Mouse (Mus musculus): ENCODE measurements at regions not wholly inside any gene's neighbourhood (a gene's known extent, or its start where the extent isn't known, plus 50 kb on each side); places are given as distances from the start of the nearest gene placed in this dataset.

- Histone ChIP-seq H3K27ac (no peak overlapping the region), H3K4me1 (0 out of 2 replicates have a peak, but pooled peaks cover 3% of the 10 kb centered on the region), H3K9ac (no peak overlapping the region), H3K4me3 (no peak overlapping the region), H3K4me2 (replicated peaks) (no peak overlapping the region), H3K9me3 (replicated peaks) (no peaks in the 10 kb centered on the region), H3K36me3 (no peaks in the 10 kb centered on the region), H3K27me3 (0 out of 2 replicates have a peak, but pooled peaks cover 9% of the 10 kb centered on the region)
- ATAC-seq (ENCODE audit: low FRiP score): no peak
- WGBS: 41% methylated on average over 9 of the region's 9 CpGs
Measured at GRCm38 (mm10) chr4:125959426-125959825, 64.9 kb upstream of the Csf3r start.

GRCm38 (mm10) chr4:125960704-125961279 lies 63.6 kb upstream of the Csf3r start:
- H3K9me3 ChIP-seq (replicated peaks): no peaks in the 10 kb centered on the region
- ATAC-seq (ENCODE audit: low FRiP score): no peak
- no peak overlapping the region for H3K4me3 ChIP-seq
- H3K27me3 ChIP-seq: 0 out of 2 replicates have a peak, but pooled peaks cover 7% of the 10 kb centered on the region
- H3K36me3 ChIP-seq: no peaks in the 10 kb centered on the region
- no peak overlapping the region for H3K4me2 ChIP-seq (replicated peaks)
- H3K27ac ChIP-seq: no peak overlapping the region
- 0 out of 2 replicates have a peak, but pooled peaks cover 3% of the 10 kb centered on the region for H3K4me1 ChIP-seq
- H3K9ac ChIP-seq: no peak overlapping the region
- 71% methylated on average over 8 of the region's 8 CpGs for WGBS

GRCm38 (mm10) chr4:125962677-125963076 lies 61.7 kb upstream of the Csf3r start:
- no peak overlapping the region for H3K4me2 ChIP-seq (replicated peaks)
- 0 out of 2 replicates have a peak, but pooled peaks cover 4% of the 10 kb centered on the region for H3K27me3 ChIP-seq
- no peaks in the 10 kb centered on the region for H3K9me3 ChIP-seq (replicated peaks)
- ATAC-seq (ENCODE audit: low FRiP score): no peak
- 6% methylated on average over 7 of the region's 7 CpGs for WGBS
- 0 out of 2 replicates have a peak, but pooled peaks cover 3% of the 10 kb centered on the region for H3K4me1 ChIP-seq
- H3K4me3 ChIP-seq: no peak overlapping the region
- H3K27ac ChIP-seq: no peak overlapping the region
- no peaks in the 10 kb centered on the region for H3K36me3 ChIP-seq
- H3K9ac ChIP-seq: no peak overlapping the region

Measured in hindbrain, embryonic 12.5 days (tissue).